Mouse (Mus musculus) gastrocnemius, postnatal 4 days (tissue): ENCODE data around the gene Pik3r2. TPM values are rescaled to one million over a fixed set of nuclear protein-coding genes. Genes with fewer than 3 reads are reported as not detected.

Source experiments
- DNase-seq, 2 experiments: peaks; one replicate each; pipeline ENCODE4 v3.0.0; 2021 to 2022; ENCODE audit warnings: low spot score in 2 of 2, mixed read lengths in 2 of 2
- total RNA-seq, 2 experiments: library from RNA; stranded (reverse); gene quantifications; 2 replicates each; pipeline ENCODE4 v1.2.3; 2021

Gene Pik3r2
- total RNA-seq, 2 experiments from 2014 or later, result 65.2 to 73.0 TPM

GRCm38 (mm10) chr8:70758616-70759561 lies 17.6 kb downstream of the Pik3r2 start:
- peak in 1 of 2 experiments; percentile 14 for DNase-seq

GRCm38 (mm10) chr8:70758308-70758615 lies 18.3 kb downstream of the Pik3r2 start:
- peak in 1 of 2 experiments; percentile 7 for DNase-seq

- DNase-seq, result peak in 1 of 2 experiments; percentile 24
These were observed 18.8 kb downstream of the Pik3r2 start for GRCm38 (mm10) chr8:70757523-70758307.

- peak in 1 of 2 experiments; percentile 6 for DNase-seq
These were observed 20.0 kb downstream of the Pik3r2 start for GRCm38 (mm10) chr8:70756476-70757040.

- peak in 1 of 2 experiments; percentile 9 for DNase-seq
These were observed 20.6 kb downstream of the Pik3r2 start for GRCm38 (mm10) chr8:70755661-70756475.

GRCm38 (mm10) chr8:70754871-70755660 lies 21.4 kb downstream of the Pik3r2 start:
- DNase-seq, result peak; percentile 46 to 72

GRCm38 (mm10) chr8:70754043-70754870 lies 22.3 kb downstream of the Pik3r2 start, which contains the start of gene Rab3a:
Gene Rab3a (plus strand): TSS chr8:70754679.
- peak; percentile 85 to 93 for DNase-seq

- DNase-seq, result peak; percentile 82 to 88
These were observed 23.4 kb downstream of the Pik3r2 start for GRCm38 (mm10) chr8:70753151-70753550.

GRCm38 (mm10) chr8:70752000-70752764 lies 24.3 kb downstream of the Pik3r2 start:
- DNase-seq, result peak; percentile 66 to 71

GRCm38 (mm10) chr8:70750128-70750680 lies 26.3 kb downstream of the Pik3r2 start:
- no peak for DNase-seq

GRCm38 (mm10) chr8:70749097-70749674 lies 27.3 kb downstream of the Pik3r2 start:
- peak in 1 of 2 experiments; percentile 10 for DNase-seq

- DNase-seq, result no peak
These were observed 28.0 kb downstream of the Pik3r2 start for GRCm38 (mm10) chr8:70748246-70749096.

- DNase-seq, result no peak
These were observed 29.2 kb downstream of the Pik3r2 start for GRCm38 (mm10) chr8:70747211-70747890.

GRCm38 (mm10) chr8:70746676-70747075 lies 29.8 kb downstream of the Pik3r2 start:
- DNase-seq, result no peak

- no peak for DNase-seq
These were observed 30.8 kb downstream of the Pik3r2 start for GRCm38 (mm10) chr8:70745691-70746220.

- no peak for DNase-seq
These were observed 31.7 kb downstream of the Pik3r2 start for GRCm38 (mm10) chr8:70744806-70745205.
